Mouse (Mus musculus): ENCODE data around the gene Agap1. TPM values are rescaled to one million over a fixed set of nuclear protein-coding genes. Genes with fewer than 3 reads are reported as not detected.

The Agap1 gene
- total and polyA plus RNA-seq, 3 experiments, result 0.01 TPM; not detected in 2

DNA sequence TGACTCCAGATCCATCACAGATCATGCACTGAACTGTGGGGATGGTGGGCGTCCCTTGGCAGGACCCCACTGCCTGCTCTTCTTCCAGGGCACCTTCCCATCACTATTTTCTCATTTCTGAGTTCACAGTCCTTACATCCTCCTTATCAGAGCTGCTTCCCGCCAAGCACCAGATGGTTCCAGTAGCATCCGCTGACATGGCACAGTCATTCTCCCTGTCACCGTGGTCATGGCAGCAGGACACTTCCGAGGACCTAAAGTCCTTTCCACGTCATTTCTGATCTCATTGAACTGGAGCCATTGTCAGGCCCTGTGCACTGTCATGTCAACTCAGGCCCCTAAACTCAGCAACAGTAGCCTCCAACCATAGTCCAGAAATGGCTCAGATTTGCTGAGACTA, 251.1 kb downstream of the Agap1 start:
- no peaks in the 10 kb centered on the region for H3K79me2 ChIP-seq (ENCODE audit: control insufficient read depth, insufficient read depth, low read length, poor library complexity)
- TF ChIP-seq GATA1 (IDR thresholded peaks at IDR 0.05; ENCODE audit: low read depth, low read length), result no peak
- TF ChIP-seq TBP (IDR thresholded peaks at IDR 0.05; ENCODE audit: low read depth, low read length), result no peak
- no peak for TF ChIP-seq RAD21 (IDR thresholded peaks at IDR 0.05; ENCODE audit: low read depth, low read length)
- no peak for TF ChIP-seq MYC (IDR thresholded peaks at IDR 0.05; ENCODE audit: low read depth, low read length)
- no peak for TF ChIP-seq MXI1 (IDR thresholded peaks at IDR 0.05; ENCODE audit: low read depth, low read length)
- no peak for TF ChIP-seq USF1 (IDR thresholded peaks at IDR 0.05; ENCODE audit: low read depth, low read length)
- TF ChIP-seq CHD2 (IDR thresholded peaks at IDR 0.05; ENCODE audit: low read length), result no peak
- no peak for TF ChIP-seq ZNF384 (IDR thresholded peaks at IDR 0.05; ENCODE audit: low read depth, low read length)
- TF ChIP-seq ELF1 (IDR thresholded peaks at IDR 0.05; ENCODE audit: low read depth, low read length), result no peak
- no peak for TF ChIP-seq CHD1 (IDR thresholded peaks at IDR 0.05; ENCODE audit: low read depth, low read length)
- TF ChIP-seq SMC3 (IDR thresholded peaks at IDR 0.05; ENCODE audit: low read depth, low read length), result no peak
- no peak overlapping the region for H3K4me3 ChIP-seq (ENCODE audit: control insufficient read depth in 1 of 2, insufficient read depth in 1 of 2, low read depth in 2 of 2, low read length in 2 of 2)
- DNase-seq (ENCODE audit: low read depth, low spot score), result no peak
- no peaks in the 10 kb centered on the region for H3K4me1 ChIP-seq (ENCODE audit: control insufficient read depth in 1 of 2, insufficient read depth in 2 of 2, low read length in 2 of 2)
- H3K9ac ChIP-seq (ENCODE audit: control insufficient read depth, low read depth, low read length, poor library complexity, severe bottlenecking), result no peak overlapping the region
- no peak overlapping the region for H3K27ac ChIP-seq (ENCODE audit: control insufficient read depth, low read depth, low read length)
- H3K27me3 ChIP-seq (ENCODE audit: control insufficient read depth in 1 of 2, insufficient read depth in 2 of 2, low read length in 2 of 2), result no peaks in the 10 kb centered on the region
- no peaks in the 10 kb centered on the region for H3K9me3 ChIP-seq (replicated peaks; ENCODE audit: insufficient read depth, low read length)
- no peaks in the 10 kb centered on the region for H3K36me3 ChIP-seq (ENCODE audit: control insufficient read depth in 1 of 2, insufficient read depth in 2 of 2, low read length in 2 of 2)

DNA sequence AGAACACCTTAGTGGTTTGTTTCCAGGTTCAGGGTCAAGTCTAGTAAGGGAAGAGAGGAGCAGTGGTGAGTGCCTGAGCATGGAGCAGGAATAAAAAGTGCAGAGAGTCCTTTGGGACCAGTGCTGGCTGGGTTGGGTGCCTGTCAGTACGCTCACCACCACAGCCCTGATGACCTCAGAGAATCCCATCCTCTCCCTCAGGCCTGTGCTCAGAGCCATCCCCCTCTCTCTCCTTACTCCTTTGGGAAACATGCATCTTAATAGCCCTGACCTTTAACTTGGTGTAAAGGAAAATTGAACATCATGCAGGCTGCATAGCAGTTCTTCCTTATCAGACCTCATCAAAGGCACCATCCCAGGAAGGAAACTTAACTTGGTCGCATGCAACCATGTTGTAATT, 252.3 kb downstream of the Agap1 start:
- H3K9me3 ChIP-seq (replicated peaks; ENCODE audit: insufficient read depth, low read length), result no peaks in the 10 kb centered on the region
- H3K27ac ChIP-seq (ENCODE audit: control insufficient read depth, low read depth, low read length), result no peak overlapping the region
- H3K9ac ChIP-seq (ENCODE audit: control insufficient read depth, low read depth, low read length, poor library complexity, severe bottlenecking), result no peak overlapping the region
- H3K4me1 ChIP-seq (ENCODE audit: control insufficient read depth in 1 of 2, insufficient read depth in 2 of 2, low read length in 2 of 2), result no peaks in the 10 kb centered on the region
- TF ChIP-seq ZKSCAN1 (IDR thresholded peaks at IDR 0.05; ENCODE audit: low read depth, low read length) (no peak), MEF2A (IDR thresholded peaks at IDR 0.05; ENCODE audit: extremely low read depth, insufficient replicate concordance, low read depth, low read length, poor library complexity, severe bottlenecking) (no peak), POLR2A (IDR thresholded peaks at IDR 0.05; ENCODE audit: control insufficient read depth in 1 of 2, insufficient read depth in 1 of 2, low read depth in 1 of 2, low read length in 2 of 2, poor library complexity in 1 of 2) (no peak), USF2 (IDR thresholded peaks at IDR 0.05; ENCODE audit: borderline replicate concordance in 1 of 2, insufficient read depth in 1 of 2, low read depth in 1 of 2, low read length in 2 of 2) (no peak), E2F4 (IDR thresholded peaks at IDR 0.05; ENCODE audit: borderline replicate concordance, low read depth, low read length) (no peak), SIN3A (IDR thresholded peaks at IDR 0.05; ENCODE audit: low read length) (no peak), JUND (IDR thresholded peaks at IDR 0.05; ENCODE audit: low read depth, low read length) (no peak), CHD2 (IDR thresholded peaks at IDR 0.05; ENCODE audit: low read length) (no peak), NRF1 (IDR thresholded peaks at IDR 0.05; ENCODE audit: insufficient read depth, low read depth, low read length, poor library complexity, severe bottlenecking) (no peak), MYC (IDR thresholded peaks at IDR 0.05; ENCODE audit: low read depth, low read length) (no peak), MXI1 (IDR thresholded peaks at IDR 0.05; ENCODE audit: low read depth, low read length) (no peak), USF1 (IDR thresholded peaks at IDR 0.05; ENCODE audit: low read depth, low read length) (no peak), TAL1 (IDR thresholded peaks at IDR 0.05; ENCODE audit: low read length) (no peak), POLR2AphosphoS5 (IDR thresholded peaks at IDR 0.05; ENCODE audit: borderline replicate concordance, low read depth, low read length) (no peak)
- H3K79me2 ChIP-seq (ENCODE audit: control insufficient read depth, insufficient read depth, low read length, poor library complexity), result no peaks in the 10 kb centered on the region
- H3K4me3 ChIP-seq (ENCODE audit: control insufficient read depth in 1 of 2, insufficient read depth in 1 of 2, low read depth in 2 of 2, low read length in 2 of 2), result no peak overlapping the region
- H3K27me3 ChIP-seq (ENCODE audit: control insufficient read depth in 1 of 2, insufficient read depth in 2 of 2, low read length in 2 of 2), result no peaks in the 10 kb centered on the region
- DNase-seq (ENCODE audit: low read depth, low spot score), result no peak
- H3K36me3 ChIP-seq (ENCODE audit: control insufficient read depth in 1 of 2, insufficient read depth in 2 of 2, low read length in 2 of 2), result no peaks in the 10 kb centered on the region

All from MEL (cell line).